Mouse (Mus musculus): ENCODE results near the gene Spin2-ps6.
"Not testable (repeated sequence)": the region's sequence is repeated elsewhere in the genome, so short reads cannot be mapped to it uniquely, and the experiment has no call there.

Gene Spin2-ps6

DNA sequence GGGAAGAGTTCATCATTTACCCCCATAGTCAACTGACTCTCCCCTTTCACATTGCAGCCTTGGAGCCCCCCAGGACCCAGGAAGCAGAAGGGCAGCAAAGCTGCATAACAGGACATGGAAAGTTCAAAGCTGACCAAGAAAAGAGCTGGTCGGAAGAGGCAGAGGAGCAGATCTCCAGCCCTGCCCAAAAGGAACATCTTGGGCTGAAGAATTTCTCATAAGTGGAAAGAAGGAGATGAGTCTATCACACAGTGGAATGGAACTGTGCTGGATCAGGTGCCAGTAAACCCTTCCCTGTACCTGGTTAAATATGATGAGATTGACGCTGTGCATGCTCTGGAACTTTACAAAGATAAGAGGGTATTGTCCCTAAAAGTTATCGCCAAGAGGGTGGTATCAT is at the start of gene Spin2-ps6:
TSS of gene Spin2-ps6 (plus strand) at position 301 of the 400 bp plus-strand sequence.
- not testable (repeated sequence) for TF ChIP-seq GATA4 (IDR thresholded peaks at IDR 0.05; ENCODE audit: insufficient replicate concordance, low read length)

Data from liver, adult (tissue).